Mouse (Mus musculus): ENCODE results near the gene Atxn7l3.
"Not testable (repeated sequence)": the region's sequence is repeated elsewhere in the genome, so short reads cannot be mapped to it uniquely, and the experiment has no call there.

Gene Atxn7l3

GRCm38 (mm10) chr11:102294887-102295597 lies 1.4 kb downstream of the Atxn7l3 start:
- peak; percentile 87 for DNase-seq (ENCODE audit: low read depth, low spot score)

DNA sequence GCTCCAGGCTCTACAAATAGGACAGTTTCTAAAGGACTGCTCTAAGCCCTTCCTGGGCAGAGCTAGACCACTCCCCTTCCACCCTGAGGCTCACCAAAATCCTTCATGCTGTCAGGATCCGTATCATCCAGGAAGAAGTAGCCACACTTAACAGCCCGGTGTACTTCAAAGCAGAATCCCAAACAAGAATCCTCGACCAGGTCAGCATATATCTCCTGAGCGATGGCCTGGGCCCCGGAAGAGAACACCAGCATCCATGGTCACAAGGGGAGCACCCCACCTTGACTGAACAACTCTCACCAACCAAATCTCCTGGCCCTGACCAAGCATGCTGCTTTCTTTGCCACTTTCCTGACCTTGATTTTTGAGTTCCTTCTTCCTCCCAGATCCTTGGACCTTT lies 2.0 kb downstream of the Atxn7l3 start:
- DNase-seq (ENCODE audit: low read depth, low spot score), result no peak

- DNase-seq (ENCODE audit: low read depth, low spot score), result no peak
Measured at GRCm38 (mm10) chr11:102293971-102294370, 2.5 kb downstream of the Atxn7l3 start.

DNA sequence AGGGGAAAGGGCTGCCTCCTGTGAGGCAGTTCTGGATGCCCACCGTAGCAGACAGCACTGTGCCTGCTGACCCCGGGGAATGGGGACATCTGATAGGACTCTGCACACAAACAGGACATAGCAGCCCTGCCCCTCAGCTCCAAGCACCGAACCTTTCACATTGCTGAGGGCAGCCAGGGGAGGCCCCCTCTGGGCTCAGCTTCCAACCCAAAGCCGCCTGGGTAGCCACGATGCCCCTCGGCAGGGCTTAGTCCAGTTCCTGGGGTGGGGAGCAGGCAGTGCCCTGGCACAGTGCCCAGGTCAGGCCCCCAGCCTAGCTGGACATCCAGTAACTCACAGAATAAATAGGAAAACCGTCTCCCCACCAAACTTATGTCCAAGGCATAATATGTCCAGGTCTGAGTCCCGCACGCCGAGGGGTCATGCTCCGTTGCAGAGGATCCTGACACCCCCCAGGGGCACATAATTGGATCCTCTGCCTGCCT lies 5.3 kb downstream of the Atxn7l3 start:
- DNase-seq (ENCODE audit: low read depth, low spot score), result no peak

DNA sequence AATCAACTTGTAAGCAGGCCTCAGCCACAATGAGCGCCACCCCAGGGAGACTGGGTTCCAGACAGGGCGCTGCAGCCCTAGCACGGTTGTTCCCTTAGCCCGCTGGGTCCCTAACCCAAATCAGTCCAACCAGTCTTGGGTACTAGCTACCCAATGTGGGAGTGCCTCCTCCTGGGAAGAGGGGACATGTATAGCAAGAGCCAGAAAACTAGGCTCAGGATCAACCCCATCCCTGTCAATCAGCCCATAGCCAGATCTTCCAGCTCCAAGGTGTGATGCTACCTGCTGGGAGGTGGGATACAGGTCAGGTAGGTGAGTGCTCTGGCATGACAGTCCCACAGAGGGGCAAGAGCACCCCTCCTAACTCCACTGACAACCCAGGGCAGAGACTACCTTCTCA lies 6.3 kb downstream of the Atxn7l3 start:
- DNase-seq (ENCODE audit: low read depth, low spot score), result no peak

- no peak for DNase-seq (ENCODE audit: low read depth, low spot score)
Measured at GRCm38 (mm10) chr11:102289511-102290100, 6.8 kb downstream of the Atxn7l3 start.

- no peak for DNase-seq (ENCODE audit: low read depth, low spot score)
Measured at GRCm38 (mm10) chr11:102288913-102289312, 7.5 kb downstream of the Atxn7l3 start.

DNA sequence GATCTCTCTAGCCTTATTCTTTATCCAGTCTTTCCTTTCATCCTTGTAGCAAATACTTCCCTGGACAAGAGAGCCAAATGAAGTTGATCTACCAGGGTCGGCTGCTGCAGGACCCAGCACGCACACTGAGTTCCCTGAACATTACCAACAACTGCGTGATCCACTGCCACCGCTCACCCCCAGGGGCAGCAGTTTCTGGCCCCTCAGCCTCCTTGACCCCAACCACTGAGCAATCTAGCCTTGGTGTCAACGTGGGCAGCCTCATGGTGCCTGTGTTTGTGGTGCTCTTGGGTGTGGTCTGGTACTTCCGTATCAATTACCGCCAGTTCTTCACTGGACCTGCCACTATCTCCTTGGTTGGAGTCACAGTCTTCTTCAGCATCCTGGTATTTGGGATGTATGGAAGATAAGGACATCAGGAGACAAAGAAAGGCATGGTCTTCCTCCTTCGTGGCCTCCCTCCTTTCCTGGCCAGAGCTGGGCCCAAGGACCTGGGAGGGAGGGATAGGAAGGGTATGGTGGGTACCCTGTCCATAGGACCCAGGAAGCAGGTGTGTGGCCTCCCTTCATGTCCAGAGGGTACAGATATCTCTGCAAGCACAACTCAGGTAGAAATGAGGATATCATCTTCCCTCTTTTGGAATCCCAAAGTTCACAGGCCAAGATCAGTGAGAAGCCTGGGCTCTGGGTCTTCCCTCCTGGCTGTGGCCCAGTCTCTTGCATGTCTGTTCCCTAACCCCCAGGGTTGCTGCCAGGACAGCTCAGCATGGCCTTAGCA lies 8.2 kb downstream of the Atxn7l3 start:
- DNase-seq (ENCODE audit: low read depth, low spot score), result no peak

GRCm38 (mm10) chr11:102287485-102287884 lies 8.9 kb downstream of the Atxn7l3 start:
- no peak for DNase-seq (ENCODE audit: low read depth, low spot score)

- DNase-seq (ENCODE audit: low read depth, low spot score), result no peak
Measured at GRCm38 (mm10) chr11:102285095-102285834, 11.2 kb downstream of the Atxn7l3 start.

DNA sequence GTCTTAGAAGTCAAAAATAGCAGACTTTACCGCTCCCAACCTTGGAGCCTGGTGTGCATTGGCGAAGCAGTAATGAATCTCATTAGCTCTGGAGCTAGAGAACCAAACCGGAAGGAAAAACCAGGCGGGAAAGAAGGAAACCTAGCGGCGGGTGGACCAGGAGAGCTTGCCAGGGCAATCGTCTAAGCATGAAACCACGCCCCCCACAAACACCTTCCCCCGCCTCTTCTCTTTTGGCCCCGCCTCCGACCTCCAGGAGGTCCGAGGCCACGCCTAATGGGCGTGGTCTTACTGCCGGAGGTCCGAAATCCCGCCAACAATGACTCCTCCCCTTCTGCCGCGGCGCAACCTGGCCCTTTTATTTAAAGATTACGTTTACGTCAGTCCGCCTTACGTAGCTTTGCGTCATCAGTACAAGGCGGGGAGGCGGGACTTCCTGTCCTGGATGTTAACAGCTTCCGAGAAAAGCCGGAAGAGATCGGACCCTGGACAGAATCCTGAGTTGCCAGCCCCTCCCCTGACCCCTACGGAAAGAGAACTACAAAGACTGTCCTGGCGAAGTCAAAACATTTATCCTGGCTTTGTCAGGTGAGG lies 11.8 kb downstream of the Atxn7l3 start, which contains the start of gene Tmub2:
TSS of gene Tmub2 (plus strand) at position 431 of the 594 bp plus-strand sequence.
- DNase-seq (ENCODE audit: low read depth, low spot score), result peak; percentile 99

DNA sequence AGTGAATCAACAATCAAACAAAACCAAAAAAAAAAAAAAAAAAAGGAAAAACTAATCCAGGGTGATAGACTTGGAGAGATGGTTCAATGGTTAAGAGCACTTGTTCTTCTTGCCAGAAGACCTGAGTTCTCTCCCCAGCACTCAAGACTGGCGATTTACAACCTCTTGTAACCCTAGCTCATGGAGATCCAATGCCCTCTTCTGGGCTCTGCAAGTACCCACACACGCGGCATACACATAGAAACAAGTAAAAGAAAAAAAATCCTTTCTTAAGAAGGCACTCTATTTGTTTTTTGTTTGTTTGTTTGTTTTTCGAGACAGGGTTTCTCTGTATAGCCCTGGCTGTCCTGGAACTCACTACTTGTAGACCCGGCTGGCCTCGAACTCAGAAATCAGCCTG lies 12.5 kb downstream of the Atxn7l3 start:
- DNase-seq (ENCODE audit: low read depth, low spot score), result no peak

GRCm38 (mm10) chr11:102280267-102280666 lies 16.2 kb downstream of the Atxn7l3 start:
- DNase-seq (ENCODE audit: low read depth, low spot score), result not testable (repeated sequence)

DNA sequence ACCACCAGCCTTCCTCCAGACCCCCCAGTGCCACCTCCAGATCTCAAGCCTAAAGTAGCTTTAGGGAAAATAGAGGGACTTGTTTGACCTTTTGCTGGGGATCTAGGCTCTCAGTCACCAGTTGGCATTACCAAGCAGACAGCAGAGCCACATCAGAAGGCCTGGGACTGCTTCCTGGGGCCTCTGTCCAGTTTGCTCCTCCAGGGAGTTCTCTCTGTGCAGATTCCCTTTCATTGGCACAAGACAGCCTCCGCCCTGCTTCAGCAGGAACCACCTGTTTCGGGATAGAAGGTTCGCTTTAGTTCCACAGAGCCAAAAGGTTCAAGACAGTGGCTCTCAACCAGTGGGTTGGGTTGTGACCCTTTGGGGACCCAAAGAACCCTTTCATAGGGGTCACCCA lies 16.8 kb downstream of the Atxn7l3 start:
- no peak for DNase-seq (ENCODE audit: low read depth, low spot score)

DNA sequence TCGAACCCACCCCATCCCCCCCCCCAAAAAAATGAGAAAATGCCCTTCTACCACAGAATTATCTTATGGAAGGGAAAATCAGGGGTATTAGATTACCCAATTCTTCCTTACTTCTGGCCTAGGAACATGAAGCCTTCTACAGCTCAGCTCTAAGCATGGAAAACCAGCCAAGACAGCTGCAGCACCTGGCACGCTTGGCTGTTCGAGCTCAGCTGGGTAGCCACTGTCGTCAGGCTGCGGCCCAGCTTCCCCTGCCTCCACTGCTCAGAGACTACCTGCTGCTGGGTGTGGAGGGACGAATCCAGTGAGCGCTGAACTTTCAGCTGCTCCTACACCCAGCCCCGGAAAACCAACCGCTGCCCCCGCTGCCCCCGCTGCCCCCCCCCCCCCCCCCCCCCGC lies 18.7 kb downstream of the Atxn7l3 start:
- DNase-seq (ENCODE audit: low read depth, low spot score), result no peak

GRCm38 (mm10) chr11:102276411-102276915 lies 20.0 kb downstream of the Atxn7l3 start:
- no peak for DNase-seq (ENCODE audit: low read depth, low spot score)

DNA sequence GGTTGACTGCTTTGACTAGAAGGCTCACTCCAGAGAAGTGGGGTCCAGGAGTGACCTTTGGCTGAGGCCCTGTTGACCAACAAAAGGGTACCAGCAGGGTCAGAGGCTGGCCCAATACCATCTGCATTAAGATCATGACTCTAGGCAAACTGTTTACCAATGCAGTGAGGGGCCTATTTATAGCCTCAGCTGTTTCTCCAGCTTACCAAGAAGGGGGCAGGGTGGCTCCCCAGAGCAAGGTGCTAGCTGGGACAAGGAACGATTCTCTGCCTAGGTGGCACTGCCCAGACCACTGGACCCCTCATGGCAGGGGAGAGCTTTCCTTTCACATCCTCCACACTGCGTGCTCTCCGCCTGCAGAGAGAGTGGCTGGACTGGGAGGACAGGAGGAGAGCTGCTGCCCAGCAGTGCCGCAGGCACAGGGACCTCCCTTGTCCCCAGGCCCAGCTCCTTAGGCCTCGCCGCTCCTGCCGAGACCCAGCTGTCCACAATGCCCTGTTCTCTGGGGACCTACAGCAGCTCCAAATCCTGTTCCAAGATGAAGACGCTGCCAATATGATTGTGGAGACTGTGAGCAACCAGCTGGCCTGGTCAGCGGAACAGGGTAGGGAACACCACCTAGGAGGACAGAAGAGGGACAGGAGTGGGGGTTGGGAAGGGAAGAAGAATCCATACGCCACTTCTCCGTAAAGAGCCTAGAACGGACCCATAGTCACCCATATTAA lies 27.7 kb downstream of the Atxn7l3 start, which contains the start of gene Asb16:
TSS of gene Asb16 (plus strand) at position 224 of the 725 bp plus-strand sequence.
- DNase-seq (ENCODE audit: low read depth, low spot score), result no peak

DNA sequence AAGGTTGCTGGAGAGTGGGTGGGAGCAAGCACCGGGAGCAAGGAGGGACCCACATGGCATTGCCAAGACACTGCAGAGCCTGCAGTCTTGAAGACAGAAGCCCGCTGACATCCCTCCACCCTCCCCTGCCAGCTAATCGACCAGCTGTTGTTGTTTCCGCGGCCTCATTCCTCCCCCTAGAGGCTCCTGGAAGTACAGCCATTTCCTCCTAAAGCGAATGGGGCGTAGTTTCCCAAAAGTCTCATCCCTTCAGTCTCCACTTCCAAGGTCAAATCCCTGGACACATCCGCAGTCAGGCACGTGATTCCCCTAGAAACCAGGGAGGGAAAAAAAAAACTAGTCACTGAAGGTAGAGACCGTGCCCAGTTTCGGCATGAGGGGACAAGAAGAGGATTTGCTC lies 29.0 kb downstream of the Atxn7l3 start:
- DNase-seq (ENCODE audit: low read depth, low spot score), result peak; percentile 89

- DNase-seq (ENCODE audit: low read depth, low spot score), result no peak
Measured at GRCm38 (mm10) chr11:102266631-102267355, 29.6 kb downstream of the Atxn7l3 start.

DNA sequence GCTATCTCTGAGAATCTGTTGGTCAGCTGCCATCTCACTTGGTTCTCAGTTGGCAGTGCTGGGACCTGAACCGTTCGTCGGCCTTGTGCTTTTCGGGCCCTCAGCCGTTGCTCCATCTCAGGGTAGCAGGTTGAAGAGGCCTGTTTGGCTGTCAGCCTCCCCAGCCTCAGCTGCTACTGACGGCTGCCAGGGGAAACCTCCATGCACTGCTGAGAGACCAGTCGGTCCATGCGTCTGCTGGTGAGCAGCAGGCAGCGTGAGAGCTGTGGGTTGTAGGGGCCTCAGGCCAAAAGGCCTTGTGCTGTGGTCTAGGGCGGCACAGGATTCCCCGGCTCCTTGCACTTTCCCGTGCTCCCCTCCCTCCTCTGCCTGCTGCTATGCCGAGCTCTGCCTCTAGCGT lies 30.6 kb downstream of the Atxn7l3 start:
- no peak for DNase-seq (ENCODE audit: low read depth, low spot score)

Data from 3T3-L1 (cell line).